Mouse (Mus musculus): Measurements from ENCODE around the gene Wdhd1. TPM values are rescaled to one million over a fixed set of nuclear protein-coding genes. Genes with fewer than 3 reads are reported as not detected.
A peak's percentile ranks its signal among the peaks of the same experiment; 100 is the strongest.

The Wdhd1 gene
- polyA plus RNA-seq, 1 experiment from 2014 or later, result 38.9 TPM

DNA sequence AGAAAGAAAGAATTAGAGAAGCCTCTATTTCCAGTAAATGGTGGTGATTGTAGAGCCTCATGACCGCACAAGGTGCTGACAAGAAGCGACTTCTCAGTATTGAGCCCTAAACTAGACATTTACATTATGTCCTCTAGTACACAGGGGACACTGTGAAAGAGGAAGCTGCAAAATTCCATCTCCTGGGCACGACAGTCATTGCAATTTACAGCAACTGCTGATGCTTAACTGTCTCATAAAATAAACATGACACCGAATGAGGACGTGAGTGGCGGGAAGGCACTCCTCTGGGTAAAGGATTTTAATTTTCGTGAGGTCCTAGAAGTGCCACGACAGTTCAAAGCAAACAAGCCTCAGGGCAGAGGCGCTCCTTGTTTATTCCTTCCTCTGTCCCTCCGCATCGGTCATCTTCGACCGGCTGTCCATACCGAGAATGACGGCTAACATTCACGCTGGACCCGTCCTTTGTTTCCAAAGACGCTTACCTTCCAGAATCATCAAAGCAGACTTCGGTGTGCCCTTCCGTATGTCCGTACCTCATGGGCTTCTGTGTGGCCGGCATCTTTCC is 537 bp downstream of the Wdhd1 start:
- Histone ChIP-seq H3K36me3 (peaks cover 44% of the 10 kb centered on the region), H3K4me3 (replicated peaks) (peak overlapping the region; percentile 84), H3K27me3 (no peaks in the 10 kb centered on the region), H3K9ac (peak overlapping the region; percentile 90), H3K4me1 (replicated peaks) (peaks cover 20% of the 10 kb centered on the region), H3K4me2 (peak overlapping the region; percentile 71), H3K27ac (peak overlapping the region; percentile 97), H3K9me3 (replicated peaks) (no peaks in the 10 kb centered on the region)
- DNase-seq, result peak; percentile 16
- WGBS (ENCODE audit: insufficient replicate concordance), result 2% methylated on average over 22 of the region's 22 CpGs
- ATAC-seq (ENCODE audit: low read depth), result peak; percentile 3

DNA sequence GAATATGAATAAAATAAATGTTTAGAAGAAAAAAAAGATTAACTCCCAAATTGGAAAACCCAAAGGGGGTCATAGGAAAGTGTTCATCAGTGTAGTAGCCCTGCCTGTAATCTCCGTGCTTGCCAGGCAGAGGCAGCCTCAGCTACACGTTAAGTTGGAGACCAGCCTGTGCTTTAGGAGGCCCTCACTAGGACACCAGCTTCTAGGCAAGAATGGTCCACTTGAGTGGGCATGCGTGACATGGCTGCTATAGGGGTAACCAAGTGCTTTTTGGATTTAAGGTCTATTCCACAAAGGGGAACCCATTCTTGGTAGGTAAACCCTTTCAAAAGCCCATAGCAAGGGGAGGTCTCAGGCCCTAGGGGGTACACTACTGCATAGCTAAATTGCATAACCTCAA is 1.2 kb downstream of the Wdhd1 start:
- ATAC-seq (ENCODE audit: low read depth), result peak; percentile 34
- peak; percentile 56 for DNase-seq
- H3K9ac ChIP-seq, result peak overlapping the region; percentile 90
- peak overlapping the region; percentile 71 for H3K4me2 ChIP-seq
- no peaks in the 10 kb centered on the region for H3K27me3 ChIP-seq
- no peaks in the 10 kb centered on the region for H3K9me3 ChIP-seq (replicated peaks)
- 6% methylated on average over 3 of the region's 3 CpGs for WGBS (ENCODE audit: insufficient replicate concordance)
- peak overlapping the region; percentile 84 for H3K4me3 ChIP-seq (replicated peaks)
- H3K4me1 ChIP-seq (replicated peaks), result peaks cover 20% of the 10 kb centered on the region
- H3K27ac ChIP-seq, result peak overlapping the region; percentile 97
- H3K36me3 ChIP-seq, result peaks cover 46% of the 10 kb centered on the region

DNA sequence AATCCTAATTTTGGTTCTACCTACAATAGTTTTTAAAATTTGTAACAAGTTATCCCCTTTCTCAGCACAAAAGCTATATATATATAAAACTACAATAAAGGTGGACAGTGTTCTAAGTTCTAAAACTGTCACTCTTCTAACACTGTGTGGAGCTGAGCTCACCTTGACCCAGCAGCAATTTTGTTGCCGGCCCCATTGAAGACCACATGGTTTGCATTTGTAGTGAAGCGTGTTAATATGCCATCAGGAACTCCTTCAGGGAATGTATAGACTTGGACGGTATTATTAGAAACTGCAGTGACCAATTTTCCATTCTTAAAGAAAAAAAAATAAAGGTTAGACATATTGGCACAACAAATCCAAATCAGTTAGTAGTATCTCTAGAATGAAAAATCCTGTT is 2.9 kb downstream of the Wdhd1 start:
- Histone ChIP-seq H3K36me3 (peaks cover 52% of the 10 kb centered on the region), H3K4me2 (no peak overlapping the region), H3K27ac (no peak overlapping the region), H3K9ac (no peak overlapping the region), H3K4me3 (replicated peaks) (no peak overlapping the region), H3K27me3 (no peaks in the 10 kb centered on the region), H3K4me1 (replicated peaks) (peaks cover 20% of the 10 kb centered on the region), H3K9me3 (replicated peaks) (no peaks in the 10 kb centered on the region)
- ATAC-seq (ENCODE audit: low read depth) (no peak), DNase-seq (no peak)
- WGBS (ENCODE audit: insufficient replicate concordance), result 87% methylated on average over 3 of the region's 3 CpGs

DNA sequence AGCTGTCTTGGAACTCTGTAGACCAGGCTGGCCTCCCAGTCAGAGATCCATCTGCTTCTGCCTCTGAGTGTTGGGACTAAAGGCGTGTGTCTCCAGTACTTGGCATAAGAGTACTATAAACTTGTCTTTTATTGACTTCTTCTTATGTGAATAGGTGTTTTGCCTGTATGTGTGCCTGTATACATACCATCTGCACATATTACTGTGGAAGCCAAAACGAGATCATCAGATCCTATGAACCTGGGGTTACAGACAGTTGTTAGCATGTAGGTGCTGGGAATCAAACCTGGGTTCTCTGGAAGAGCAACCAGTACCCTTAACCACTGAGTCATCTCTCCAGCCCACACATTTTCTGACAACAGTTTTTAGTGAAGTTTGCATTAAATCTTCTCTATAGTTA is 7.0 kb downstream of the Wdhd1 start:
- 95% methylated on average over 2 of the region's 2 CpGs for WGBS (ENCODE audit: insufficient replicate concordance)
- Histone ChIP-seq H3K4me2 (no peak overlapping the region), H3K9ac (no peak overlapping the region), H3K4me1 (replicated peaks) (peaks cover 6% of the 10 kb centered on the region; the same call in 1 of the 2 replicates), H3K4me3 (replicated peaks) (no peak overlapping the region), H3K36me3 (peaks cover 89% of the 10 kb centered on the region), H3K27ac (no peak overlapping the region), H3K27me3 (no peaks in the 10 kb centered on the region), H3K9me3 (replicated peaks) (no peaks in the 10 kb centered on the region)
- DNase-seq (no peak), ATAC-seq (ENCODE audit: low read depth) (no peak)

DNA sequence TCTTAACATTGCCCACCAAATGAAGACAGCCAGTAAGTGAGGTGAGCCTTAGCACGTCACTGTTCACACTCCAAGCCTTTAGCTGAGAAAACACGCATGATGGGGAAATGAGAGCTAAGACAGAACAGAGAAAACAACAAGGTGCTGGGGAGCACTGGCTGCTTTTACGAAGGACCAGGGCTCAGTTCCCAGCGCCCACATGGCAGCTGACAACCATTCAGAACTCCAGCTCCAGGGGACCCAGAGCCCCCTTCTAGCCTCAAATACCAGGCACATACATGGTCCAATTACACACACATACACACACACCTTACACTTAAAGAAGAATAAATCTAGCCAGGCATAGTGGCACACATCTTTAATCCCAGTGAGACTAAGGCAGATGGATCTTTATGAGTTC is 7.6 kb downstream of the Wdhd1 start:
- ATAC-seq (ENCODE audit: low read depth) (no peak), DNase-seq (no peak)
- no peak overlapping the region for H3K9ac ChIP-seq
- H3K4me2 ChIP-seq, result no peak overlapping the region
- no peak overlapping the region for H3K4me3 ChIP-seq (replicated peaks)
- 93% methylated on average over 4 of the region's 4 CpGs for WGBS (ENCODE audit: insufficient replicate concordance)
- no peaks in the 10 kb centered on the region; the same call in 1 of the 2 replicates for H3K4me1 ChIP-seq (replicated peaks)
- H3K9me3 ChIP-seq (replicated peaks), result no peaks in the 10 kb centered on the region
- H3K27ac ChIP-seq, result no peak overlapping the region
- no peaks in the 10 kb centered on the region for H3K27me3 ChIP-seq
- H3K36me3 ChIP-seq, result peaks cover 89% of the 10 kb centered on the region

DNA sequence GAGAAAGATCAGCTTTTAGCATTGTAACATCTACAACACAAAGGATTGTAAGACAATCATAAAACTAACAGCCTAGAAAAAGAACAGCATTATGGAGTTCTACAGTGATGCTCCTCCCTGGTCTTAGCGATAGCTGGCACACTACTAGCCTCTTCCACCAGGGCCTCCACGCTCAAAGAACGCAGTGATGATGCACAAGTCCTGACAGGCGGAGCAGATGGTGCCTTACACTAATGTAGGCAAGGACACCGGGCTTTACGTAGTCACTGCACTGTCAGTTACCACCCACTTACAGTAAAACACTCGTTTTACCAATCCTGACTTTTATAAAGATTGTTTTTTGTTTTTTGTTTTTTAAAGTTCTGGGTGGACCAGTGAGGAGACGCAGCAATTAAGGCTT is 10.8 kb downstream of the Wdhd1 start:
- peaks cover 81% of the 10 kb centered on the region for H3K36me3 ChIP-seq
- H3K4me2 ChIP-seq, result no peak overlapping the region
- no peak overlapping the region for H3K4me3 ChIP-seq (replicated peaks)
- H3K9me3 ChIP-seq (replicated peaks), result no peaks in the 10 kb centered on the region
- H3K9ac ChIP-seq, result no peak overlapping the region
- no peak for DNase-seq
- no peaks in the 10 kb centered on the region for H3K27me3 ChIP-seq
- WGBS (ENCODE audit: insufficient replicate concordance), result 91% methylated on average over 8 of the region's 8 CpGs
- H3K4me1 ChIP-seq (replicated peaks), result no peaks in the 10 kb centered on the region
- H3K27ac ChIP-seq, result no peak overlapping the region
- no peak for ATAC-seq (ENCODE audit: low read depth)

DNA sequence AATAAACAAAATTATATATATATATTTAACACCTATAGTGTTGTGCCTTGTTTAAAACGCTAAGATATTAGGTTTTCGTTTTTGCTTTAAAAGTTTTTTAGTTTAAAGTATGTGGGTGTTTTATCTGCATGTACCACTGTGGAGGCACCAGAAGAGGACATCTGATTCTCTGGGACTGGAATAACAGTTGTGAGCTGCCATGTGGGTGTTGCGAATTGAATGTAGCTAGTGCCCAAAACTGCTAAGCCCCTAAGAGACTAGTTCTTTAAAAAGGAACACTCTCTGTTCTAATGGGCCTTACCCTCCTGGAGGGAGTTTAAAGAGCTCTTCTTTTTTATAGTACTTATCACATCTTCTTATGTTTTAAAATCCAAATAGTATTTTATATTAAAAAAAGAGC is 11.8 kb downstream of the Wdhd1 start:
- H3K27me3 ChIP-seq, result no peaks in the 10 kb centered on the region
- DNase-seq (no peak), ATAC-seq (ENCODE audit: low read depth) (no peak)
- H3K4me3 ChIP-seq (replicated peaks), result no peak overlapping the region
- 86% methylated on average over 3 of the region's 3 CpGs for WGBS (ENCODE audit: insufficient replicate concordance)
- no peak overlapping the region for H3K9ac ChIP-seq
- no peak overlapping the region for H3K4me2 ChIP-seq
- no peaks in the 10 kb centered on the region for H3K9me3 ChIP-seq (replicated peaks)
- H3K4me1 ChIP-seq (replicated peaks), result no peaks in the 10 kb centered on the region
- peaks cover 82% of the 10 kb centered on the region for H3K36me3 ChIP-seq
- no peak overlapping the region for H3K27ac ChIP-seq

DNA sequence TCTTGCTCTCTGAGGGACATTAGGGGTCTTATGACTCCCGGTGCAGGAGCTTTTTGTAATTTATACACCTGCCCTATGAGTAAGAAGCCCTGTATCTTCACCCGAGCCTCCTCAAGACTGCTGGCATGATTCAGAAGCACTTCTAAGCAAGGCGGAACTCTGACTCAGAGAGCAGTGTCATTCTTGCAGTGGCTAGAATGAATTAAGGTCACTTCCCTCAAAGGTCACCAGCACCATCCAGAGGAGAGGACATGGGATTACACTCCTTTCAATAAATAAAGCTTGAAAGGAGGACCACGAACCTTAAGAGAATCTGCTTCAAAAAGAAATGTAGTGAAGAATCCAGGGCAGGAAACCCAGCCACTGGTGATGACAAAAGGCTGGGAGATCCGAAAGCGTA is 26.8 kb downstream of the Wdhd1 start:
- H3K9ac ChIP-seq, result no peak overlapping the region
- peaks cover 89% of the 10 kb centered on the region for H3K36me3 ChIP-seq
- DNase-seq, result no peak
- no peak overlapping the region for H3K27ac ChIP-seq
- no peak overlapping the region for H3K4me3 ChIP-seq (replicated peaks)
- H3K4me1 ChIP-seq (replicated peaks), result no peaks in the 10 kb centered on the region
- H3K9me3 ChIP-seq (replicated peaks), result no peaks in the 10 kb centered on the region
- H3K27me3 ChIP-seq, result no peaks in the 10 kb centered on the region
- no peak for ATAC-seq (ENCODE audit: low read depth)
- 89% methylated on average over 6 of the region's 6 CpGs for WGBS (ENCODE audit: insufficient replicate concordance)
- no peak overlapping the region for H3K4me2 ChIP-seq

DNA sequence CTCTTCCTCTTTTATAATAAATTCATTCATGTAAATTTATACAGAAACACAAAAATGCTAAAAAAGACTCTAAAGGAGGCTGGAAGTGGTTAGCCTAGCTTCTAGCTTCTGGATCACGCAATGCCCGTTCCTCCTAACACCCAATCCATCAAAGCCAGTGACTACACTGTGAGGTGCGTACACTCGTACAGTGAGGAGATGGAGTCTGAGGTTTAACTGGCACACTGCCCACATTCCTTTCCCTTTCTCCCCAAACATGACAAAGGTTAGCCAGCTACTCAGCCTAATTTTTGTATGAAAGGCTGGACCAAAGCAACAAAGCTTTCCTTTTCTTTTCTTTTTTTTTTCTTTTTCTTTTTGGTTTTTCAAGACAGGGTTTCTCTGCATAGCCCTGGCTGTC is 33.9 kb downstream of the Wdhd1 start:
- Histone ChIP-seq H3K27me3 (no peaks in the 10 kb centered on the region), H3K4me2 (no peak overlapping the region), H3K4me1 (replicated peaks) (peaks cover 41% of the 10 kb centered on the region), H3K36me3 (peaks cover 75% of the 10 kb centered on the region), H3K9ac (no peak overlapping the region), H3K27ac (peak overlapping the region; percentile 69), H3K4me3 (replicated peaks) (no peak overlapping the region), H3K9me3 (replicated peaks) (no peaks in the 10 kb centered on the region)
- no peak for DNase-seq
- no peak for ATAC-seq (ENCODE audit: low read depth)
- WGBS (ENCODE audit: insufficient replicate concordance), result 81% methylated on average over 4 of the region's 4 CpGs

DNA sequence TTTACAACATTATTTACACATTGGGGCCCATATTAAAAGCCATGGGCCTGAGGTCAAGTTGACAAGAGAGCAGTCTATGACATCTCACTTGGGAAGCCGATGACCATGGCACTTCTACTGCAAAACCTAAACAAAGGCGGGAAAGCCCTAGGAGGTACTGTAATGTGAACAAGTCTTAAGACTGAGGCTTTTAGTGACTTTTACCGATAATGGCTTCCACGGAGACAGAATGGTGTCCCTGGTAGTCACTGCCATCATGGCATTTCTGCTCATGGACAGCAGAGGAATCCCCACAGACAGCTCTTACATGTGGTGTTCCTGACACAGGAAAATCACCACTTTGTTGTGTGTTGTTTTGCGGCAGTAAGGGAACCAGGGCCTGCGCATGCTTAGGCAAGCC is 35.6 kb downstream of the Wdhd1 start:
- peak overlapping the region; percentile 96 for H3K27ac ChIP-seq
- no peaks in the 10 kb centered on the region for H3K9me3 ChIP-seq (replicated peaks)
- WGBS (ENCODE audit: insufficient replicate concordance), result 72% methylated on average over 6 of the region's 6 CpGs
- peaks cover 58% of the 10 kb centered on the region for H3K36me3 ChIP-seq
- H3K4me2 ChIP-seq, result peak overlapping the region; percentile 55
- H3K27me3 ChIP-seq, result no peaks in the 10 kb centered on the region
- peaks cover 41% of the 10 kb centered on the region for H3K4me1 ChIP-seq (replicated peaks)
- ATAC-seq (ENCODE audit: low read depth) (peak; percentile 35), DNase-seq (no peak)
- H3K4me3 ChIP-seq (replicated peaks), result no peak overlapping the region
- peak overlapping the region; percentile 51; the same call in 1 of the 2 replicates for H3K9ac ChIP-seq

DNA sequence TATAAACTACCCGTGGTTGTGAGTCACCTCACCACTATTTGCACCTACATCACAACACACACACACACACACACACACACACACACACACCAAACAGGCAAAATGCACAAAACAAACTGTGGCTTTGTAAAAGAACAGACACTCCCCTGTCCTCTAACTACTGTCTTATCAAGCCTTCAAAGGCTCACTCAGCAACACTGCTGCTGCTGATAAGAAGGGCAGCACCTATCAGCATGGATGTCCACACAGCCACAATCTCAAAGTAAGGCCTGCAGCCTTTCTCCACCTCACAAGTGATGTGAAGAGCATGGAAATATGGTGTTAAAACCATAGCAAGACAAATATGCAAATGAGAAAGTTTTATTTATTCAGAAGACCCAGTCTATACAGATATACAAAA is 36.1 kb downstream of the Wdhd1 start:
- Histone ChIP-seq H3K4me1 (replicated peaks) (peaks cover 41% of the 10 kb centered on the region), H3K4me3 (replicated peaks) (no peak overlapping the region), H3K9ac (peak overlapping the region; percentile 52), H3K9me3 (replicated peaks) (0 out of 2 replicates have a peak, but pooled peaks cover under 1% of the 10 kb centered on the region), H3K27ac (peak overlapping the region; percentile 96), H3K27me3 (no peaks in the 10 kb centered on the region), H3K36me3 (peaks cover 54% of the 10 kb centered on the region), H3K4me2 (peak overlapping the region; percentile 55)
- DNase-seq (peak; percentile 84), ATAC-seq (ENCODE audit: low read depth) (peak; percentile 100)
- 23% methylated on average over 1 of the region's 1 CpGs for WGBS (ENCODE audit: insufficient replicate concordance)

DNA sequence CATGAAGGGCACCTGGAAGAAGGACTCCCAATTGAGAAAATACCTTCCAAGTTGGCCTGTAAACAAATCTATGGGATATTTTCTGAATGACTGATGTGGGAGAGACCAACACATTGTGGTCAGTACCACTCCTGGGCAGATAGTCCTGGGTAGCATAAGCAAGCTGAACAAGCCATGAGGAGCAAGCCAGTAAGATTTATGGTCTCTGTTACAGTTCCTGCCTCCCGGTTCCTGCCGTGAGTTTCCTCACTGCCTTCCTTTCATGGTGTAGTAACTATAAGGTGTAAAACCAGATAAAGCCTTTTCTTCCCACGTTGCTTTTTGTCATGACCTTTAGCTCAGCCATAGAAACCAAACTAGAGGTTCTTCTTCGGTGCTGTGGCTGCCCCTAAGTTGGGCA is 39.4 kb downstream of the Wdhd1 start:
- H3K36me3 ChIP-seq, result peaks cover 21% of the 10 kb centered on the region
- H3K9ac ChIP-seq, result no peak overlapping the region
- DNase-seq (no peak), ATAC-seq (ENCODE audit: low read depth) (no peak)
- peaks cover 60% of the 10 kb centered on the region for H3K4me1 ChIP-seq (replicated peaks)
- H3K4me2 ChIP-seq, result no peak overlapping the region
- peaks cover 6% of the 10 kb centered on the region; the same call in 1 of the 2 replicates for H3K9me3 ChIP-seq (replicated peaks)
- no peaks in the 10 kb centered on the region for H3K27me3 ChIP-seq
- WGBS (ENCODE audit: insufficient replicate concordance), result 73% methylated on average over 4 of the region's 4 CpGs
- peak overlapping the region; percentile 18; the same call in 1 of the 2 replicates for H3K27ac ChIP-seq
- no peak overlapping the region for H3K4me3 ChIP-seq (replicated peaks)
